ENCODE assay signal across 12 mouse cellular contexts in the genomic region with DNA sequence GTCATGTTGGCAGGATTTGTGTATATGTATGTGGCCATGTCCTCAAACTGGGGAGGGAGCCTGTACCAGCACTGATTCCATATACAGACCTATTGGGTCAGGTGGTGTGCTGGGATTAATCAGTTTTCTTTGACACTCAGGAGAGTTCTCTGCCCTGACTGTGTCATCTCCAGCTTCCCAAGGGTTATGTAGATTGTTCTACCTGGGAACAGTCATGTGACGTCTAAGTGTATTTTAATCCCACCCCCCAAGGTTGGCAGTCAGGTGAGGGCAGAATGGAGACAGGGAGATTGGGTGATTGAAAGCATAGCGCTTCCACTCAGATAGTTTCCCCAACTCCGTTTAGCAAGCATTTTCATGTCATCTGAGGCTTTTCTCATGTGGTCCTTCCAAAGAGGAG.
DNase-seq lines count a peak whose midpoint lies in the region; ATAC-seq and TF ChIP-seq lines count a peak whose summit lies in the region.
"Had no signal": no experiment of that assay in that cellular context is flagged by ENCODE, and none has a peak within 500 bp of the region (broad histone marks: within the 10 kb centered on the region; RNA-seq: fewer than 3 reads in every experiment).

No protein-coding gene starts in this region.

- H3K4me3 ChIP-seq in heart, embryonic 12.5 days = 0 out of 2 replicates have a peak overlapping the region, but pooled peaks have one; percentile 5
- peak overlapping the region; percentile 12; the same call in 1 of the 2 replicates for H3K4me3 ChIP-seq in intestine, postnatal 0 days (ENCODE audit: low read depth, low read length)
- H3K4me3 ChIP-seq in liver, postnatal 0 days (ENCODE audit: low read depth, low read length) = peak overlapping the region; percentile 30; the same call in 1 of the 2 replicates

- H3K4me1 ChIP-seq in heart, embryonic 12.5 days (replicated peaks) = peaks cover 60% of the 10 kb centered on the region
- 0 out of 2 replicates have a peak, but pooled peaks cover 17% of the 10 kb centered on the region for H3K4me1 ChIP-seq in intestine, postnatal 0 days (replicated peaks; ENCODE audit: control insufficient read depth, insufficient read depth, low read length)
- peaks cover 20% of the 10 kb centered on the region for H3K4me1 ChIP-seq in liver, postnatal 0 days (ENCODE audit: insufficient read depth)

- no peak overlapping the region for H3K9ac ChIP-seq in heart, embryonic 12.5 days
- H3K9ac ChIP-seq in intestine, postnatal 0 days (ENCODE audit: low read depth, low read length) = no peak overlapping the region
- peak overlapping the region; percentile 30; the same call in 1 of the 2 replicates for H3K9ac ChIP-seq in liver, postnatal 0 days (replicated peaks)

- H3K27me3 ChIP-seq in heart, embryonic 12.5 days (replicated peaks) = no peaks in the 10 kb centered on the region
- H3K27me3 ChIP-seq in intestine, postnatal 0 days (replicated peaks; ENCODE audit: control insufficient read depth, insufficient read depth, low read length) = no peaks in the 10 kb centered on the region
- no peaks in the 10 kb centered on the region for H3K27me3 ChIP-seq in liver, postnatal 0 days (ENCODE audit: insufficient read depth, low read length)

- H3K27ac ChIP-seq in heart, embryonic 12.5 days (ENCODE audit: poor library complexity, severe bottlenecking) = peak overlapping the region; percentile 63
- H3K27ac ChIP-seq in intestine, postnatal 0 days (ENCODE audit: low read depth, low read length) = peak overlapping the region; percentile 73; the same call in 1 of the 2 replicates
- peak overlapping the region; percentile 77 for H3K27ac ChIP-seq in liver, postnatal 0 days (ENCODE audit: low read depth)

- ATAC-seq in heart, embryonic 12.5 days (ENCODE audit: insufficient number of reproducible peaks, low FRiP score) = no peak
- peak; percentile 26; the same call in 1 of the 2 replicates for ATAC-seq in intestine, postnatal 0 days
- peak; percentile 27 for ATAC-seq in liver, postnatal 0 days
- ATAC-seq: inflammation-experienced regulatory T-cells, adult 6 months had no signal

- no peak for TF ChIP-seq CTCF in intestine, postnatal 0 days (IDR thresholded peaks at IDR 0.05; ENCODE audit: low read depth)
- TF ChIP-seq CTCF in liver, postnatal 0 days (IDR thresholded peaks at IDR 0.05; ENCODE audit: low read depth) = no peak

- no peak for TF ChIP-seq EP300 in liver, postnatal 0 days (IDR thresholded peaks at IDR 0.05; ENCODE audit: low read depth)

- no peaks in the 10 kb centered on the region for H3K9me3 ChIP-seq in heart, embryonic 12.5 days (replicated peaks)
- H3K9me3 ChIP-seq in intestine, postnatal 0 days (ENCODE audit: control insufficient read depth) = no peaks in the 10 kb centered on the region
- no peaks in the 10 kb centered on the region for H3K9me3 ChIP-seq in liver, postnatal 0 days (ENCODE audit: low read length)

- no peaks in the 10 kb centered on the region for H3K36me3 ChIP-seq in heart, embryonic 12.5 days
- H3K36me3 ChIP-seq in intestine, postnatal 0 days (ENCODE audit: control insufficient read depth, insufficient read depth) = no peaks in the 10 kb centered on the region
- no peaks in the 10 kb centered on the region for H3K36me3 ChIP-seq in liver, postnatal 0 days (replicated peaks; ENCODE audit: insufficient read depth, low read length)

- DNase-seq in heart, postnatal 4 days = no peak
- peak; percentile 58 for DNase-seq in kidney, adult 9 months
- no peak for DNase-seq in kidney, postnatal 36 days
- no peak for DNase-seq in liver, postnatal 0 days
- DNase-seq in gastrocnemius, postnatal 10 days = no peak
- DNase-seq in right cerebral cortex, postnatal 25 days = no peak
- DNase-seq: cerebellum, adult 11 months; heart, adult 11 months; thymus, postnatal 4 days had no signal

- H3K4me2 ChIP-seq in heart, embryonic 12.5 days = peak overlapping the region; percentile 54
- H3K4me2 ChIP-seq in intestine, postnatal 0 days (replicated peaks; ENCODE audit: low read depth) = peak overlapping the region; percentile 52
- H3K4me2 ChIP-seq in liver, postnatal 0 days (ENCODE audit: low read depth, low read length) = peak overlapping the region; percentile 66

- WGBS in heart, embryonic 12.5 days = 39% methylated on average over 3 of the region's 3 CpGs
- 49% methylated on average over 3 of the region's 3 CpGs for WGBS in intestine, postnatal 0 days
- WGBS in liver, postnatal 0 days (ENCODE audit: insufficient replicate concordance) = 39% methylated on average over 3 of the region's 3 CpGs
